Mouse (Mus musculus): ENCODE results near the gene Vegfc. TPM values are rescaled to one million over a fixed set of nuclear protein-coding genes. Genes with fewer than 3 reads are reported as not detected.

The Vegfc gene
- polyA plus RNA-seq, 1 experiment from 2014 or later = 6.5 TPM

DNA sequence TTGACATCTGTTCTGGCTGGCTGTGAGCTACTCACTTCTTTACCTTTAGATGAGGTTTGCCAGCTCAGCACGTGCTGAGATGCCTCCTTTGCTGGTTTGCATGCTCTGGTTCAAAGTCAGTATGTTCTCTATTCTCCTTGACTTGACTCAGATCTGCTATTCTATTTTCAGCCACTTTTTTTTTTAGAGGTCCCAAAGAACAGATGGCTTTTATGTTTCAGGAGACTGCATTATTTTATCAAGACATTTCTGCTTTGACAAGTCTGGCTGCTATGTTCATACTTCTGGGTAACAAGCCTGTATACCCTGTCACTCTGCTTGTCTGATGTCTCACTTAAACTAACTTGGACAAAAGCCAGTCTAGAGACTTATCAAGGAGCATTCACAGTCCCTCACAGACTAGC lies 151.4 kb downstream of the Vegfc start:
- no peaks in the 10 kb centered on the region for H3K4me1 ChIP-seq
- ATAC-seq (ENCODE audit: low FRiP score) = no peak
- H3K27me3 ChIP-seq = no peaks in the 10 kb centered on the region
- H3K36me3 ChIP-seq (replicated peaks) = no peaks in the 10 kb centered on the region
- H3K9ac ChIP-seq = no peak overlapping the region
- H3K4me2 ChIP-seq = no peak overlapping the region
- H3K9me3 ChIP-seq = no peaks in the 10 kb centered on the region
- H3K4me3 ChIP-seq (replicated peaks) = no peak overlapping the region
- no peak overlapping the region for H3K27ac ChIP-seq
- 69% methylated on average over 1 of the region's 1 CpGs for WGBS

DNA sequence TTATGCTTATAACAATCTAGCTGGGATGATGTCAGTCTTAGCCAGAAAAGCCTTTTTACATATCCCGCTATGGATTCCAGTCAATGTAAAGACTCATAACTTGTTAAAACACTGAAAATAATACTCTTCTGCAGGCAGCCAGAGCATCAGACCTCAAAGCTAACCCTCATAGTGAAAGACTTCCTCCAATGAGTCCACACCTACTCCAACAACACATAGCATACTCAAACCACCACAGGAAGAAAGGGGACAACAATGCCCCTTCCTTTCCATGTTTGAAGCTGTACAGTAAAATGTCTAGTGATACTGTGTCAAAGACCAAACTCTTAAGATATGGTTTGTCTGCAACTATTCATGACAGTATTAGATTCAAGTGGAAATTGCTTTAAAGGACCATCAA lies 153.2 kb downstream of the Vegfc start:
- Histone ChIP-seq H3K36me3 (replicated peaks) (no peaks in the 10 kb centered on the region), H3K9ac (no peak overlapping the region), H3K27me3 (no peaks in the 10 kb centered on the region), H3K4me3 (replicated peaks) (no peak overlapping the region), H3K4me1 (no peaks in the 10 kb centered on the region), H3K4me2 (no peak overlapping the region), H3K9me3 (no peaks in the 10 kb centered on the region), H3K27ac (no peak overlapping the region)
- no peak for ATAC-seq (ENCODE audit: low FRiP score)
- 93% methylated on average over 1 of the region's 1 CpGs for WGBS

DNA sequence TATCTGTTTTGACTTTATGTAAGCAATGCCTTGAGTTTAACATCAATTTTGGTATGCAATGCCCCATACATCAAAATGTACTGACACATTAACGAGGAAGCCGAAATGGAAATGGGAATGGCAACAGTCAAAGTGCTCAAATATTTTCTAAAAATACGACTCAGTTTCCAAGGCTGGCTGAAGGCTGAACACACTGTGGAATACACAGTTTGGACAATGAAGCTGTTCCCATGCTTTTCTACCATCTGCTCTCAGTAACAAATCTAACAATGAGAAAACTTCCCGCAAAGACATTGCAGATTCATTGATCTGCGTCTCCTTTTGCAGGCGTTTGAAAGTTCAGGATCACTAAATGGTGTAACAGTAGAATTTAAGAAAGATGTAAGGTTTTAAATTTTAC lies 155.9 kb downstream of the Vegfc start:
- H3K4me3 ChIP-seq (replicated peaks) = no peak overlapping the region
- 94% methylated on average over 6 of the region's 6 CpGs for WGBS
- H3K4me2 ChIP-seq = no peak overlapping the region
- H3K27ac ChIP-seq = no peak overlapping the region
- no peak overlapping the region for H3K9ac ChIP-seq
- ATAC-seq (ENCODE audit: low FRiP score) = no peak
- H3K27me3 ChIP-seq = no peaks in the 10 kb centered on the region
- no peaks in the 10 kb centered on the region for H3K9me3 ChIP-seq
- no peaks in the 10 kb centered on the region for H3K4me1 ChIP-seq
- H3K36me3 ChIP-seq (replicated peaks) = no peaks in the 10 kb centered on the region

All from forebrain, embryonic 12.5 days (tissue).